Mouse (Mus musculus) neural tube, embryonic 14.5 days (tissue): ENCODE results near the gene Poldip3. TPM values are rescaled to one million over a fixed set of nuclear protein-coding genes. Genes with fewer than 3 reads are reported as not detected.

Experiments used
- ATAC-seq: fragments of 200-750 bp; cut with Nextera tagmentation; 2 replicates; pipeline ENCODE4 v1.8.0; 2017; ENCODE audit warnings: low read depth, mild to moderate bottlenecking, moderate TSS enrichment, moderate library complexity
- H3K27ac ChIP-seq: fragments of 300-500 bp; sonication (generic); 2 replicates; pipeline ENCODE4 v1.5.1; 2014; ENCODE audit warnings: low read depth, mild to moderate bottlenecking, control low read depth, low read length, moderate library complexity, mixed read lengths
- H3K27me3 ChIP-seq: fragments of 300-500 bp; sonication (generic); 2 replicates; pipeline ENCODE4 v1.6.1; 2014; ENCODE audit warnings: low read length; ENCODE audit not compliant: control insufficient read depth, insufficient read depth
- H3K36me3 ChIP-seq: fragments of 300-500 bp; sonication (generic); 2 replicates; pipeline ENCODE4 v1.6.1; 2014; ENCODE audit warnings: low read length, mixed read lengths; ENCODE audit not compliant: control insufficient read depth, insufficient read depth
- H3K4me1 ChIP-seq: fragments of 300-500 bp; sonication (generic); 2 replicates; pipeline ENCODE4 v1.6.1; 2014; ENCODE audit warnings: low read length; ENCODE audit not compliant: control insufficient read depth, insufficient read depth
- H3K4me2 ChIP-seq: fragments of 300-500 bp; sonication (generic); 2 replicates; pipeline ENCODE4 v1.6.1; 2014; ENCODE audit warnings: mild to moderate bottlenecking, low read depth, low read length, control low read depth
- H3K4me3 ChIP-seq: fragments of 300-500 bp; sonication (generic); 2 replicates; pipeline ENCODE4 v1.5.1; 2014; ENCODE audit warnings: low read depth, low read length, control low read depth, mixed read lengths
- H3K9ac ChIP-seq: fragments of 300-500 bp; sonication (generic); replicated peaks from 2 replicates; pipeline ENCODE4 v1.6.1; 2014; ENCODE audit warnings: low read depth, mild to moderate bottlenecking, control low read depth, low read length, mixed read lengths
- H3K9me3 ChIP-seq: fragments of 300-500 bp; sonication (generic); 2 replicates; pipeline ENCODE4 v1.6.1; 2016; ENCODE audit warnings: low read length; ENCODE audit not compliant: control insufficient read depth
- WGBS: fragments of 180-500 bp; shearing (Covaris S2); extraction: QIAGEN DNeasy Blood & Tissue Kit; methylation state at CpG from one replicate; pipeline ENCODE4 v1.1.7; 2014; 5-methylcytosine and 5-hydroxymethylcytosine counted together
- polyA plus RNA-seq: library from polyadenylated mRNA; unstranded; fragments of >200 nt; fragmentation: Nextera tagmentation; extraction: Ambion mirVana; gene quantifications from 2 replicates; pipeline ENCODE4 v1.2.1, GENCODE M21; 2014

Gene Poldip3
- polyA plus RNA-seq, 1 experiment from 2014 or later, result 153 TPM

DNA sequence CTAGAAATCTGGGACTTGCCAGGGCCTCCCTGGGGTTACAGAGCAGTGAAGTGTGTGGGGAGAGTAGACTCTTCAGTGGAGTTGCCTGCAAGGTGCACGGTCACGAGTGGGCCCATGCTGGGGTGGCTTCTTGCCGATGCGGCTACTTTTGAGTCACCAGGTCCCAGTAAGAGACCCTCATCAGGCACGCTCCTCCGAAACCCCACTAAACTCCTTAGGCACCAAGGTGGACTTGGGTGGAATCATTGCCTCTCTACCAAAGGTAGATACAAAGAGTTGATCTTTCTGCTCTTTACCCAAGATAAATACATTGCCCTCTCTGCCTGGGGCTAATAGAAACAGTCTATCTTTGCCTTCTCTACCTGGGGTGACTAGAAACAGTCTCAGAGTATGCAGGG lies 8.5 kb upstream of the Poldip3 start:
- Histone ChIP-seq H3K27me3 (no peaks in the 10 kb centered on the region), H3K9ac (no peak overlapping the region), H3K27ac (no peak overlapping the region), H3K4me3 (no peak overlapping the region), H3K4me1 (no peaks in the 10 kb centered on the region), H3K4me2 (no peak overlapping the region), H3K9me3 (no peaks in the 10 kb centered on the region), H3K36me3 (peaks cover 29% of the 10 kb centered on the region)
- no peak for ATAC-seq
- WGBS, result 95% methylated on average over 6 of the region's 6 CpGs

DNA sequence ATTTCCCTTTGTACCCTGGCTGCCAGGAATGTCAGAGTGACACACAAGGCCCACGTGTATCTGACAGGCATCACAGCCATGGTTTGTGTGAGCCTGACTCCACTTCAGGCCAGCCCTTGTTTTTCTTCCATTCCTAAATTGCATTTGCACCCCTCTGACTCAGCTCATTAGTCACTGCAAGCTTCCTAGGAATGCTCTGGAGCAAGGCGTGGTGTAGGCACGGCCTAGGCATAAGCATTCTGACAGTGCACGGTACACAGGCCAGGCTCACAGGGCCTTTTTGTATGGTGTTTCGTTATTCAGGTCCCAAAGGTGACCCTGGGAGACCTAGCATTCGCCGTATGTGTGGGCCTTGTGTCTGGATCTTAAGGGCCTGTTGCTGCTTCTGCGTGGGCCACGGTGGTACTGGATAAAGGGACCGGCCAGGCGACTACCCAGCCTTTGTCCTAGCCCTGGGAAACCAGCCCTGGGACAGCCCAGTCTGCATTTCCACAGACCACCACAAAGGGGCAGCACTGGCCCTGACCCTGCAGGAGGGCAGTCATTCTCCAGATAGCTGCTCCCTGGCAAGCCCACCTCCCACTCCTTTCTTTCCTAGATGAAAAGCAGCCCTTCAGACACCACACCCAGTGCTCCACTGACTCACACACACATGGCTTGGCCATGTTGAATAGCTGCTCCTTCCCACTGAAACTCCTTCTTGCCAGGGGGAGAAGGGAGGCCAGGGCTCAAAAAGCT lies 7.9 kb upstream of the Poldip3 start:
- no peak for ATAC-seq
- H3K9me3 ChIP-seq, result no peaks in the 10 kb centered on the region
- H3K36me3 ChIP-seq, result peaks cover 26% of the 10 kb centered on the region
- no peak overlapping the region for H3K4me2 ChIP-seq
- H3K27me3 ChIP-seq, result no peaks in the 10 kb centered on the region
- WGBS, result 75% methylated on average over 11 of the region's 11 CpGs
- H3K4me1 ChIP-seq, result no peaks in the 10 kb centered on the region
- no peak overlapping the region for H3K4me3 ChIP-seq
- H3K9ac ChIP-seq, result no peak overlapping the region
- no peak overlapping the region for H3K27ac ChIP-seq

DNA sequence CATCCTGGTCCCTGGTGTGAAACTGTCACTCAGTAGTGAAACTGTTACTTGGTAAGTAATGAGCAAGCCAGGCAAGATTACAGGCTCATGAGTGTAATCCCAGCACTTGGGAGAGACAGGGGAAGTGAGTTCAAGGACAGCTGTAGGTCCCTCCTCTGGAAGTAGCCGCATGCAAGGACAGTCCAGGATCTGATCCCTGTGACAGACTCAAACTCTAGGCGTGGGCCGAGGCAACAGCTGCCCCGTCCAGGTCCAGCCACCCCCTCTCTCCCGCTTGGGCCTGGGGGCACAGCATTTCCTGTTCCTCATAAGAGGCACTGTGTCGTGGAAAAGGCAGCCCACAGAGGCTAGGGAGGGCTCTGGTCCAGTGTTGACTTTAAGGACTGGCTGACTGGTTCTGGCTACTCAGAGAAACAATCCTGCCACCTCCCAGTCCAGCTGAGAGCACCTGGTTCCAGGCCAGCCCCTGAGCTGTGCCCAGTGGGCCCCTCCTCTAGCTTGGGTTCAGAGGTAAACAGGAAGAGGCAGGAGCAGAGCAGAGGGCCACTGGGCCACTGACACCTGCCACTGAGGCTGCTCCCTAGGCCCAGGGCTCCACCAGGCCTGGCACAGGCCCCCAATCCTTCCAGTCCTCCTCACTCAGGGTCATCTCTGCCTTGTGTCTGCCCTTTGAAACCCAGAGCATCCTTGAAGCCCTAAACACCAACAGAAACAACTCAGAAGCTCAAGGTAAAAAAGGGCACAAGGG lies 6.7 kb upstream of the Poldip3 start:
- no peak for ATAC-seq
- H3K36me3 ChIP-seq, result peaks cover 21% of the 10 kb centered on the region
- 78% methylated on average over 6 of the region's 6 CpGs for WGBS
- no peaks in the 10 kb centered on the region for H3K27me3 ChIP-seq
- H3K4me2 ChIP-seq, result no peak overlapping the region
- no peak overlapping the region for H3K4me3 ChIP-seq
- H3K9me3 ChIP-seq, result no peaks in the 10 kb centered on the region
- no peaks in the 10 kb centered on the region for H3K4me1 ChIP-seq
- no peak overlapping the region for H3K27ac ChIP-seq
- no peak overlapping the region for H3K9ac ChIP-seq

DNA sequence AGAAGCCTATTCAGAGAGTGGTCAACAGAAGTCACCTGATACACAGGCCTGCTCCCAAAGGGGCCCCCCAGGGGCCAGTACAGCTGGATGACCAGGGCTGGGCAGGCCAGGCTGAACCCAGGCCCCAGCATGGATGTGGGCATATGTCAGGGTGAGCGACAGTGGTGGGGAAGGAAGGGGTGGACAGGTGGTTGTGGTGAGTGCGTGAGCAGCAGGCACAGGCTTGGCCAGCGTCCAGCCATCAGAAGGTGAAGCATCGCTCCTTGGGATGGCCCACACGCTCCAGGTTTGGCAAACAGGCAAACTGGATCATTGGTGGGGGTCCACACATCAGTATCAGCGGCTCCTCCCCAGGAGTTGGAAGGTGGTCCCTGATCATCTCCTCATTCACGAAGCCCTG lies 5.1 kb upstream of the Poldip3 start:
- H3K9ac ChIP-seq, result no peak overlapping the region
- no peak for ATAC-seq
- no peaks in the 10 kb centered on the region for H3K4me1 ChIP-seq
- H3K9me3 ChIP-seq, result no peaks in the 10 kb centered on the region
- H3K4me2 ChIP-seq, result no peak overlapping the region
- 95% methylated on average over 7 of the region's 7 CpGs for WGBS
- H3K27me3 ChIP-seq, result no peaks in the 10 kb centered on the region
- H3K36me3 ChIP-seq, result 0 out of 2 replicates have a peak, but pooled peaks cover 7% of the 10 kb centered on the region
- H3K4me3 ChIP-seq, result no peak overlapping the region
- no peak overlapping the region for H3K27ac ChIP-seq

DNA sequence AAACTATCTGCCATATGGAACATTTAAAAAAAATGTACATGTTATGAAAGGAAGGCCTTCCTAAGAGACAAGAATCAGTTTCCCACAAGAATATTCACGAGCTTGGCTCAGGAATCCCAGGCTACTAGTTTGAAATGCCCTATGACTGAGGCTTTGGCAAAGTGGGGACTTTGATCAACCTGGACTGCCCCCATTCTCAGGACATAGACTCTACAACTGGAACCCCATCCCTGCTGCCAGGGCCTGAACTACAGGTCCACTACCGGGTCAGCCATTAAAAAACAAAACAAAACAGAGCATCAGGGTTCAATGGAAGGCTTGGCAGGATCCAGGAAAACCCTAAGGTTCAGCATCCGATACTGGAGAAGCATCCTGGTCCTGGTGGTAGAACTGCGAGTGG lies 1.5 kb upstream of the Poldip3 start:
- WGBS, result 92% methylated on average over 4 of the region's 4 CpGs
- H3K27me3 ChIP-seq, result no peaks in the 10 kb centered on the region
- H3K4me2 ChIP-seq, result no peak overlapping the region
- H3K4me1 ChIP-seq, result peaks cover 10% of the 10 kb centered on the region; the same call in 1 of the 2 replicates
- H3K4me3 ChIP-seq, result no peak overlapping the region
- no peak overlapping the region for H3K27ac ChIP-seq
- no peak for ATAC-seq
- no peaks in the 10 kb centered on the region for H3K9me3 ChIP-seq
- no peaks in the 10 kb centered on the region for H3K36me3 ChIP-seq
- no peak overlapping the region for H3K9ac ChIP-seq

DNA sequence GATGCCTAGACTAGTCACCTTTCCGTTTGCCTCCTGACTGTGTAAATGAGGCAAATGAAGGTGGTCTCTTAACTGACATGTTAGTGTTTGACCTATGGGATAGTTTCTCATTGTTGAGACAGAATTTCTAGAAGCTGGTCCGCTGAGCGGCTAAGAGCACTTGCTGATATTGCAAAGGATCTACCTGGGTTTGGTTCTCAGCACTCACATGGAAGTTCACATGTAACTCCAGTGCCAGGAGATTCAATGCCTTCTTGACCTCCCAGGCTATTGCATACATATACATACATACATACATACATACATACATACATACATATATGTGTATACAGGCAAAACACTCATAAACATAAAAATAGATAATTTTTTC lies 874 bp upstream of the Poldip3 start:
- no peaks in the 10 kb centered on the region for H3K27me3 ChIP-seq
- peak overlapping the region; percentile 98 for H3K27ac ChIP-seq
- peak overlapping the region; percentile 73 for H3K4me3 ChIP-seq
- no peaks in the 10 kb centered on the region for H3K36me3 ChIP-seq
- H3K9me3 ChIP-seq, result no peaks in the 10 kb centered on the region
- peaks cover 10% of the 10 kb centered on the region; the same call in 1 of the 2 replicates for H3K4me1 ChIP-seq
- peak overlapping the region; percentile 51 for H3K4me2 ChIP-seq
- no peak for ATAC-seq
- WGBS, result 33% methylated on average over 3 of the region's 3 CpGs
- peak overlapping the region; percentile 95 for H3K9ac ChIP-seq

DNA sequence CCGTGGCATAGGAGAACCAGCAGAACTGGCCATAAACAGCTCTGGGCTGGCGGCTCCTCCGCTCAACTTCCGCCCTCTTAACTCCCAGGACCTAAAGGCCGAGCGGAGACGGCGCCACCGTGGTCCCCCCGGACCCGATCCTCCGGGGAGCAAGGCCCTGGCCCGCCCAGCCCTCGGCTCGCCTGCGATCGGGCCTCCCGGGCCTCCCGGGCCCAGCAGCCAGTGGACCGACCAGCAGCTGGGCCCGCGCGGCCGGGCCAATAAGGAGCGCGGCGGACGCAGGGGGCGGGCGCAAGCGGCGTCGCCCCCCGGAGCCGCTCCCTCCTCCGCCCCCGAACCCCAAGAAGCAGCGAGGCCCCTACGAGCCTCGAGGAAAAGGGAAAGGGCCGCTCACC lies 386 bp downstream of the Poldip3 start:
- H3K27me3 ChIP-seq, result no peaks in the 10 kb centered on the region
- WGBS, result under 1% methylated on average over 41 of the region's 41 CpGs
- peak overlapping the region; percentile 98 for H3K27ac ChIP-seq

DNA sequence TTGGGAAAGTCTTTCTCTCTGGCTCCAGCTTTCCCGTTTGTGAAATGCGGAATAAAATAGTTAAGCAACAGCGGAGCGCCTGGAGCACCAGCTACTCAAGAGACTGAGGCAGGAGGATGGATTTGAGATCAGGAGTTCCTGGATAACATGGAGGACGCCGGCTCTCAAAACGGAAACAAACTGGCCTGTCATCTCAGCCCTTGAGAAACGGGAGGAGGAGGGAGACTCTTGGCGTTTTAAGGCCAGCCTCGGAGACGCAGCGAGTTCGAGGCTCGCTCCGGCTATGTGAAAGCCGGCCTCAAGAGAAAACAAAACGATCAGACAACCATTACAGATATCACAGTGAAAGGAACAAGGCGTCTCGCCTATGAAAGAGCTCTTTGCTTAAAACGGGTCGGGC lies 789 bp downstream of the Poldip3 start:
- ATAC-seq, result no peak
- 4% methylated on average over 21 of the region's 21 CpGs for WGBS
- H3K4me3 ChIP-seq, result peak overlapping the region; percentile 73
- no peaks in the 10 kb centered on the region for H3K36me3 ChIP-seq
- H3K4me1 ChIP-seq, result peaks cover 12% of the 10 kb centered on the region; the same call in 1 of the 2 replicates
- H3K27ac ChIP-seq, result peak overlapping the region; percentile 98
- peak overlapping the region; percentile 95 for H3K9ac ChIP-seq
- no peaks in the 10 kb centered on the region for H3K27me3 ChIP-seq
- no peaks in the 10 kb centered on the region for H3K9me3 ChIP-seq
- peak overlapping the region; percentile 56 for H3K4me2 ChIP-seq

More for the DNA sequence above, 386 bp downstream of the Poldip3 start:
- H3K9ac ChIP-seq, result peak overlapping the region; percentile 95
- peak overlapping the region; percentile 56 for H3K4me2 ChIP-seq
- H3K4me3 ChIP-seq, result peak overlapping the region; percentile 73
- ATAC-seq, result peak; percentile 84
- no peaks in the 10 kb centered on the region for H3K36me3 ChIP-seq
- peaks cover 10% of the 10 kb centered on the region; the same call in 1 of the 2 replicates for H3K4me1 ChIP-seq
- H3K9me3 ChIP-seq, result no peaks in the 10 kb centered on the region

DNA sequence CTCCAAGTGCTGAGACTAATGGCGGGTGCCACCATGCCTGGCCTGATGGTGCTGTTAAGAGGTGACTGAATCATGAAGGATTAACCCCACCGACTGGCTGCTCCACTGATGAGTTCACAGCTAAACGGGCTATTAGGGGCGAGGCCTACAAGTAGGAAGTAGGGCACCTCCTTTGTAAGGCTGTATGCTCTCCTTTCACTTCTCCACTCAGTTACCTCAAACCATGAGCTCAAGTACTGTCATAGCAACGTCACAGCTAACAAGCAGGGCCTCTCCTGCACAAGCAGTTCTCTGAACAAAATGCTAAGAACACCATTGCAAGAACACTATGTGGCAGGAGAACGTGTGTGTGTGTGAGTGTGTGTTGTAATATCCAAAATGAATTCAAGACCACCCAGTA lies 3.6 kb downstream of the Poldip3 start:
- H3K4me2 ChIP-seq, result no peak overlapping the region
- no peak overlapping the region for H3K4me3 ChIP-seq
- no peak overlapping the region for H3K27ac ChIP-seq
- no peak for ATAC-seq
- no peak overlapping the region for H3K9ac ChIP-seq
- H3K4me1 ChIP-seq, result peaks cover 14% of the 10 kb centered on the region; the same call in 1 of the 2 replicates
- H3K27me3 ChIP-seq, result no peaks in the 10 kb centered on the region
- no peaks in the 10 kb centered on the region for H3K9me3 ChIP-seq
- 94% methylated on average over 6 of the region's 6 CpGs for WGBS
- no peaks in the 10 kb centered on the region for H3K36me3 ChIP-seq
